Mouse (Mus musculus) forebrain, postnatal 0 days (tissue): ENCODE measurements around the gene Me1. TPM values are rescaled to one million over a fixed set of nuclear protein-coding genes. Genes with fewer than 3 reads are reported as not detected.

Experiments
- ATAC-seq: fragments of 200-750 bp; cut with Nextera tagmentation; 2 replicates; pipeline ENCODE4 v1.8.0; 2017; ENCODE audit warnings: mild to moderate bottlenecking, moderate library complexity
- DNase-seq: peaks from one replicate; pipeline ENCODE4 v3.0.0-alpha.2; 2015
- H3K27ac ChIP-seq: fragments of 300-500 bp; sonication (generic); 2 replicates; pipeline ENCODE4 v1.5.1; 2014; ENCODE audit warnings: low read depth, mild to moderate bottlenecking, antibody characterized with exemption, low read length, moderate library complexity, mixed read lengths
- H3K27me3 ChIP-seq: fragments of 300-500 bp; sonication (generic); 2 replicates; pipeline ENCODE4 v1.6.1; 2014; ENCODE audit warnings: mild to moderate bottlenecking, low read length, mixed read lengths; ENCODE audit not compliant: insufficient read depth
- H3K36me3 ChIP-seq: fragments of 300-500 bp; sonication (generic); 2 replicates; pipeline ENCODE4 v1.6.1; 2014; ENCODE audit warnings: mild to moderate bottlenecking, moderate library complexity; ENCODE audit not compliant: insufficient read depth
- H3K4me1 ChIP-seq: fragments of 300-500 bp; sonication (generic); 2 replicates; pipeline ENCODE4 v1.6.1; 2014; ENCODE audit warnings: antibody characterized with exemption; ENCODE audit not compliant: insufficient read depth
- H3K4me2 ChIP-seq: fragments of 300-500 bp; sonication (generic); 2 replicates; pipeline ENCODE4 v1.6.1; 2014; ENCODE audit warnings: low read depth, mild to moderate bottlenecking, moderate library complexity
- H3K4me3 ChIP-seq: fragments of 300-500 bp; sonication (generic); 2 replicates; pipeline ENCODE4 v1.5.1; 2014; ENCODE audit warnings: low read depth, low read length, mixed read lengths
- H3K9ac ChIP-seq: fragments of 300-500 bp; sonication (generic); 2 replicates; pipeline ENCODE4 v1.6.1; 2014; ENCODE audit warnings: mild to moderate bottlenecking
- H3K9me3 ChIP-seq: fragments of 300-500 bp; sonication (generic); 2 replicates; pipeline ENCODE4 v1.6.1; 2016; ENCODE audit warnings: low read length
- CTCF ChIP-seq: sonication (generic); IDR thresholded peaks from 2 replicates; pipeline ENCODE4 v1.5.1; 2016; ENCODE audit warnings: antibody characterized with exemption, control low read depth, low read depth
- WGBS: fragments of 180-500 bp; shearing (Covaris S2); extraction: QIAGEN DNeasy Blood & Tissue Kit; methylation state at CpG from one replicate; pipeline ENCODE4 v1.1.7; 2014; 5-methylcytosine and 5-hydroxymethylcytosine counted together
- polyA plus RNA-seq: library from polyadenylated mRNA; unstranded; fragments of >200 nt; fragmentation: Nextera tagmentation; extraction: Ambion mirVana; gene quantifications from 2 replicates; pipeline ENCODE4 v1.2.1, GENCODE M21; 2015
- total RNA-seq: library from RNA; depleted of rRNA; stranded (reverse); fragments of >200 nt; gene quantifications from 2 replicates; pipeline ENCODE4 v1.2.3, GENCODE M21; 2014

Me1 gene
- total and polyA plus RNA-seq, 2 experiments from 2014 or later, result 26.6 to 47.2 TPM

DNA sequence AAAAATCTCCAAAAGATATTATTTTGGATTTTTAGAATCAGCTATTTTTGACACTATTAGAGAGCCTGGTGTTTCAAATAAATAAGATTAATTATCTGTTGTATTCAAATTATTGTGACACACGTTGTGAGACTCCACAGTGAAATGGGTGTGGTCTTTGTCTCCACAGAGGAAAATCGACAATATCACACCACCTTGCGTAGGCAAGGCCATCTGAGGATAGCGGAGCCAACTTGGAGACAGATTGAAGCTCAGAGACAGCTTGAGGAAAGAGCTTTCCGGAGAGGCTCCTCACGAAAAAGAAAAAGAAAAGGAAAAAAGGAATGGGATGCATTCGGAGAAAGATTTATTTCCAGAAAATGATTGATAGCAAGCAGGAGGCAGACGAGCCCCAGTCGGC lies 39.0 kb upstream of the Me1 start:
- no peak overlapping the region for H3K4me2 ChIP-seq
- no peaks in the 10 kb centered on the region for H3K27me3 ChIP-seq
- no peak overlapping the region for H3K4me3 ChIP-seq
- no peaks in the 10 kb centered on the region for H3K36me3 ChIP-seq
- no peaks in the 10 kb centered on the region for H3K4me1 ChIP-seq
- no peak overlapping the region for H3K9ac ChIP-seq
- no peak for TF ChIP-seq CTCF
- peak; percentile 10 for DNase-seq
- H3K27ac ChIP-seq, result no peak overlapping the region
- peak; percentile 38; the same call in 1 of the 2 replicates for ATAC-seq
- WGBS, result 71% methylated on average over 9 of the region's 9 CpGs
- H3K9me3 ChIP-seq, result no peaks in the 10 kb centered on the region

DNA sequence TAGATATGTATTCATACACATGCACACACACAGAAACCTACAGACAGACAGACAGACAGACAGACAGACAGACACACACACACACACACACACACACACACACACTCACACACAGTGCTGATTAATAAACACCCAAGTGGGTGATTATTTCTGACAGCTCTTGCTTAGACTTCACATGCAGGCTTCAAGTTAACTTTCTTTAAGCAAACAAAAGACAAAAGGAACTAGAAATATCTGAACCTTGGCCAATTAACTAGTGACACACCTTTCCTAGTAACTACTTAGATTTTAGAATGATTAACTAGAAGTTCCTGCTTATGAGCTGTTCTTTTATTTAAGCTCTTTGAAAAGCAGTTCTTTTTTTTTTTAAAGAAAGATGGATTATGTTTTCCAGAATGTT lies 38.6 kb upstream of the Me1 start:
- no peak for DNase-seq
- H3K4me1 ChIP-seq, result no peaks in the 10 kb centered on the region
- H3K9ac ChIP-seq, result no peak overlapping the region
- ATAC-seq, result no peak
- no peak overlapping the region for H3K4me2 ChIP-seq
- H3K36me3 ChIP-seq, result no peaks in the 10 kb centered on the region
- no peaks in the 10 kb centered on the region for H3K9me3 ChIP-seq
- H3K27ac ChIP-seq, result no peak overlapping the region
- TF ChIP-seq CTCF, result no peak
- H3K4me3 ChIP-seq, result no peak overlapping the region
- no peaks in the 10 kb centered on the region for H3K27me3 ChIP-seq

DNA sequence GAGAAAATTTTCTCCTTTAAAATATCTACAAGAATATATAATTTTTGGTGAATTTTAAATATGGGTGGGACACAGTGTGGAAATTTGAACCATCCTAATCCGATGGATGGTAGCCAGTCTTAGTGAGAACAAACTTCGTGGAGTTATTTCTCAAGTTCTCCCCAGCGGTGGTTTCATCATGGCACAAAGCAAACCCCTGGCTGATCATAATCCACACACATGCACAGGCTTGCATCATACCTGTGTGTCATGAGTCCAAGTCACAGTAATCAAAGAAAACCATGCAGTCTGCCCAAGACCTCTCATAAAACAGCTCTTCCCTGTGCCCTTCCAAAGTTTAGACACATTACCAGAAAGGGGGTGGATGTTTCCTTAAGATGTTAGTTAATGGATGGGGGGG lies 34.1 kb upstream of the Me1 start:
- Histone ChIP-seq H3K4me1 (no peaks in the 10 kb centered on the region; the same call in 1 of the 2 replicates), H3K4me2 (no peak overlapping the region), H3K9me3 (no peaks in the 10 kb centered on the region), H3K4me3 (no peak overlapping the region), H3K9ac (no peak overlapping the region), H3K36me3 (no peaks in the 10 kb centered on the region), H3K27ac (no peak overlapping the region), H3K27me3 (no peaks in the 10 kb centered on the region)
- 96% methylated on average over 3 of the region's 3 CpGs for WGBS
- no peak for TF ChIP-seq CTCF
- no peak for ATAC-seq
- no peak for DNase-seq

DNA sequence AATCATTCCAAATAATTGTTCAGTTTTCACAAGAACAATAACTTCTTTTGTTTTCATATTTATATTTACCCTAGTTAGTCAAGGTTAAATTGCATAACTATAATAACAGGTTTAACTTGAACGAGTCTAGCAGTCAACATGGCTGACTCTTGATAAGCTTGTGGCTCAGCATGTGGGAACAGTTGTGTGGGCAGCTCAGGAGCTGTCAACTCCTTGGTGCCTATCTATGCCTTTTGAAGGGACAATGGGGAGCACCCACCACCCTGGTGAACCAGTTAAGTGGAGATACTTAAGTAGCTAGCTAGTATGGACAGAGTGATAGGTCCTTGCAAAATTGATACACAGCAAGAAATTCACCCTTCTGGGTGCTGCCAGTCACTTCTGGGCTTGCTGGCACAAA lies 33.3 kb upstream of the Me1 start:
- Histone ChIP-seq H3K9me3 (no peaks in the 10 kb centered on the region), H3K9ac (no peak overlapping the region)
- 66% methylated on average over 1 of the region's 1 CpGs for WGBS

DNA sequence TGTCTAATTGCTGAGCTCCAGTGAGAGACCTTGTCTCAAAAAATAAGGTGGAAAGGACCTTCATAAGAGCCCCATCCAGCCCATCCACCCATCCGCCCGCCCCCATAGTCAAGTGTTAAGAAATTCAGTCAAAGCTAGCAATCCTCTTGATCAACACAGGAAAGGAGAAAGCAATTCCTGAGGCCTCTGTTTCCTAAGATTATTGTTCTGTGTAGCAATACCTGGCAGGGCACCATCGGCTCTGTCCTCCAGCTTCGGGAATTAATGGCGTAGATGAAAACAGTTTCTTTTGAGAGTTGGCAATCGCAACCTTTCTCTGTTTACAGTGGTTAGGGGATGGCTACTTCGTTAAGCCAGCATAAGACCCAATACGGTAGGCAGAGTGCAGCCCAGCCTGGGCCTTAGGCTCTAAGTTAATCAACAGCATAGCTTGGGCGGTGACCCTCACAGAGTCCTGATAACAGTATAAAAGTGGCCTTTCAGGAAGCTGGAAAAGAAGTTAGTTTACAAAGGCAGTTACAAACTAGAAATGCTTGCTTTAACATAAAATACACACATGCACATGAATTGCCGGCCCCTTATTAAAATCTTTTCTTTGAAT lies 32.6 kb upstream of the Me1 start:
- no peak for TF ChIP-seq CTCF
- H3K4me1 ChIP-seq, result no peaks in the 10 kb centered on the region; the same call in 1 of the 2 replicates
- H3K36me3 ChIP-seq, result no peaks in the 10 kb centered on the region
- 70% methylated on average over 10 of the region's 10 CpGs for WGBS
- ATAC-seq (no peak), DNase-seq (no peak)
- H3K27ac ChIP-seq, result no peak overlapping the region
- no peaks in the 10 kb centered on the region for H3K27me3 ChIP-seq
- no peak overlapping the region for H3K9ac ChIP-seq
- no peak overlapping the region for H3K4me2 ChIP-seq
- no peaks in the 10 kb centered on the region for H3K9me3 ChIP-seq
- H3K4me3 ChIP-seq, result no peak overlapping the region

More for the DNA sequence above, 33.3 kb upstream of the Me1 start:
- H3K4me3 ChIP-seq, result no peak overlapping the region
- H3K27ac ChIP-seq, result no peak overlapping the region
- no peaks in the 10 kb centered on the region for H3K36me3 ChIP-seq
- TF ChIP-seq CTCF, result no peak
- no peak overlapping the region for H3K4me2 ChIP-seq
- DNase-seq (no peak), ATAC-seq (no peak)
- H3K4me1 ChIP-seq, result no peaks in the 10 kb centered on the region; the same call in 1 of the 2 replicates
- no peaks in the 10 kb centered on the region for H3K27me3 ChIP-seq

DNA sequence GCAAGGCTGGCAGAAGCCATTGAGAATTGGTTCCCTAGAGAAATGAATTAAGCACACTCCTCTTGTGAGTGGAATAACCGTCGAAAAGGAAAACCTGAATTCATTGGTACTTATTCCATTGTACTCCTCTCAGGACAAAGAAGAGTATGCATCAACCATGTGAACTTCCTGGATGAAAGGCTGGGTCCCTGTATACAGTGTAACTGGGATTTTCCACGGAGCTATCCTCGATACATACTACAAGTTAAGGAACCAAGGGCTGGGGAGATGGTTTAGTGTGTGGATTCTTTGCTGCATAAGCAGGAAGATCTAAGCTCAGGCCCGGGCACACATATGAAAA lies 30.6 kb upstream of the Me1 start:
- Histone ChIP-seq H3K36me3 (no peaks in the 10 kb centered on the region), H3K4me3 (no peak overlapping the region), H3K4me2 (0 out of 2 replicates have a peak overlapping the region, but pooled peaks have one; percentile 8), H3K27ac (peak overlapping the region; percentile 69), H3K9ac (no peak overlapping the region), H3K27me3 (no peaks in the 10 kb centered on the region), H3K9me3 (no peaks in the 10 kb centered on the region), H3K4me1 (no peaks in the 10 kb centered on the region; the same call in 1 of the 2 replicates)
- TF ChIP-seq CTCF, result no peak
- 59% methylated on average over 5 of the region's 5 CpGs for WGBS
- DNase-seq (no peak), ATAC-seq (peak; percentile 15)

GRCm38 (mm10) chr9:86725604-86726380 lies 30.0 kb upstream of the Me1 start:
- ATAC-seq (peak; percentile 93), DNase-seq (peak; percentile 73)
- H3K9ac ChIP-seq, result no peak overlapping the region
- H3K4me1 ChIP-seq, result no peaks in the 10 kb centered on the region; the same call in 1 of the 2 replicates
- no peaks in the 10 kb centered on the region for H3K9me3 ChIP-seq
- 9% methylated on average over 7 of the region's 7 CpGs for WGBS
- no peak for TF ChIP-seq CTCF
- peak overlapping the region; percentile 69 for H3K27ac ChIP-seq
- H3K36me3 ChIP-seq, result no peaks in the 10 kb centered on the region
- no peaks in the 10 kb centered on the region for H3K27me3 ChIP-seq
- H3K4me3 ChIP-seq, result no peak overlapping the region
- 0 out of 2 replicates have a peak overlapping the region, but pooled peaks have one; percentile 8 for H3K4me2 ChIP-seq
